8 mouse cellular contexts compared by ENCODE assay signal in genomic region chr7:35948389-35948788, GRCm38 (mm10).
DNase-seq lines count a peak whose midpoint lies in the region.

No protein-coding gene starts in this region.

- DNase-seq in urinary bladder, postnatal 14 days (ENCODE audit: low spot score): peak; percentile 9
- no peak for DNase-seq in urinary bladder, postnatal 25 days (ENCODE audit: low spot score)
- peak; percentile 10 for DNase-seq in kidney, adult 18-20 months
- DNase-seq in lung, postnatal 10 days: peak; percentile 64
- DNase-seq in left cerebral cortex, postnatal 10 days (ENCODE audit: extremely low spot score in 1 of 2, low spot score in 2 of 2): no peak
- DNase-seq in right cerebral cortex, postnatal 25 days: no peak
- no peak for DNase-seq in left cerebral cortex, postnatal 4 days
- no peak for DNase-seq in urinary bladder, adult 18-20 months (ENCODE audit: low spot score in 2 of 2)

- intact Hi-C loops in left cerebral cortex, postnatal 10 days (cut with DNase I): no loop called here
- intact Hi-C loops in left cerebral cortex, postnatal 4 days (cut with DNase I): no loop called here

Comparison
In these comparisons a context has a peak if more than half of its experiments do, and no peak if none do; other contexts are left out.
1. DNase-seq: peak in urinary bladder, postnatal 14 days (single experiment), kidney, adult 18-20 months (single experiment) and lung, postnatal 10 days (single experiment); none in urinary bladder, postnatal 25 days (single experiment), left cerebral cortex, postnatal 10 days (0 of 2), right cerebral cortex, postnatal 25 days (single experiment), left cerebral cortex, postnatal 4 days (single experiment) and urinary bladder, adult 18-20 months (0 of 2).